Comparison of ENCODE assay signal across 18 mouse cellular contexts in genomic region chr11:115236570-115236969, GRCm38 (mm10). TPM values are rescaled to one million over a fixed set of nuclear protein-coding genes. Genes with fewer than 3 reads are reported as not detected.
A peak's percentile ranks its signal among the peaks of the same experiment; 100 is the strongest.
DNase-seq lines count a peak whose midpoint lies in the region; ATAC-seq lines count a peak whose summit lies in the region.
"Had no signal": no experiment of that assay in that cellular context is flagged by ENCODE, and none has a peak within 500 bp of the region (broad histone marks: within the 10 kb centered on the region; RNA-seq: fewer than 3 reads in every experiment).

No protein-coding gene starts in this region.

- H3K4me1 ChIP-seq in kidney, embryonic 16.5 days (ENCODE audit: insufficient read depth, low read length): peaks cover 26% of the 10 kb centered on the region

- H3K27me3 ChIP-seq in kidney, embryonic 16.5 days (ENCODE audit: insufficient read depth, low read length): peaks cover 32% of the 10 kb centered on the region

- WGBS in kidney, embryonic 16.5 days: 9% methylated on average over 5 of the region's 5 CpGs

- H3K9me3 ChIP-seq in kidney, embryonic 16.5 days (ENCODE audit: low read length): no peaks in the 10 kb centered on the region
- H3K9me3 ChIP-seq: embryonic facial prominence, embryonic 12.5 days; G1E; limb, embryonic 12.5 days; midbrain, embryonic 12.5 days had no signal

- no peak overlapping the region for H3K4me3 ChIP-seq in kidney, embryonic 16.5 days (ENCODE audit: low read length)
- H3K4me3 ChIP-seq: embryonic facial prominence, embryonic 12.5 days; limb, embryonic 12.5 days; midbrain, embryonic 12.5 days had no signal

- ATAC-seq in kidney, embryonic 16.5 days (ENCODE audit: low FRiP score, low TSS enrichment): peak; percentile 52; the same call in 1 of the 2 replicates
- ATAC-seq: inflammation-experienced regulatory T-cells, adult 6 months had no signal

- H3K27ac ChIP-seq in kidney, embryonic 16.5 days (ENCODE audit: low read length): no peak overlapping the region
- H3K27ac ChIP-seq: embryonic facial prominence, embryonic 12.5 days; limb, embryonic 12.5 days; liver, embryonic 14.5 days; midbrain, embryonic 12.5 days had no signal

- no peaks in the 10 kb centered on the region for H3K36me3 ChIP-seq in kidney, embryonic 16.5 days (ENCODE audit: insufficient read depth, low read length)
- H3K36me3 ChIP-seq: embryonic facial prominence, embryonic 12.5 days; midbrain, embryonic 12.5 days had no signal

- DNase-seq in kidney, postnatal 25 days: no peak
- peak; percentile 71 for DNase-seq in embryo, embryonic 10.5 days (ENCODE audit: low spot score)
- DNase-seq in forelimb bud, embryonic 11.5 days (ENCODE audit: low read depth, low spot score): peak; percentile 32
- DNase-seq in neural tube, embryonic 10.5 days (ENCODE audit: extremely low spot score, low spot score): peak; percentile 59
- no peak for DNase-seq in ovary, postnatal 36 days (ENCODE audit: low spot score)
- no peak for DNase-seq in cerebellum, adult 11-12 months
- DNase-seq: adrenal gland, postnatal 10 days; cerebellum, postnatal 10 days; lung, postnatal 14 days had no signal

- no peak overlapping the region for H3K4me2 ChIP-seq in kidney, embryonic 16.5 days (replicated peaks; ENCODE audit: low read depth, low read length)
- H3K4me2 ChIP-seq: embryonic facial prominence, embryonic 12.5 days; limb, embryonic 12.5 days; midbrain, embryonic 12.5 days had no signal

- H3K9ac ChIP-seq in kidney, embryonic 16.5 days (replicated peaks; ENCODE audit: low read length): no peak overlapping the region
- H3K9ac ChIP-seq: embryonic facial prominence, embryonic 12.5 days; limb, embryonic 12.5 days; liver, embryonic 14.5 days had no signal

RNA-seq across cellular contexts. Expression of gene Grin2c, which starts 30.5 kb away (rescaled TPM):
- polyA plus RNA-seq in kidney, embryonic 16.5 days (2015; fragmentation: Nextera tagmentation; extraction: Ambion mirVana): not detected in 2 replicates
- polyA plus RNA-seq: G1E; heart, postnatal 0 days; inflammation-experienced regulatory T-cells, adult 6 months; stomach, embryonic 14.5 days had no signal

RNA-seq across cellular contexts. Expression of gene Fdxr, which starts 40.3 kb away (rescaled TPM):
- polyA plus RNA-seq in kidney, embryonic 16.5 days (2015; fragmentation: Nextera tagmentation; extraction: Ambion mirVana): 20.0 and 23.6 TPM in 2 replicates

RNA-seq across cellular contexts. Expression of gene Nat9, which starts 48.9 kb away (rescaled TPM):
- polyA plus RNA-seq in kidney, embryonic 16.5 days (2015; fragmentation: Nextera tagmentation; extraction: Ambion mirVana): 28.0 and 29.7 TPM in 2 replicates

RNA-seq across cellular contexts. Expression of gene Tmem104, which starts 49.3 kb away (rescaled TPM):
- 11.7 and 13.8 TPM in 2 replicates for polyA plus RNA-seq in kidney, embryonic 16.5 days (2015; fragmentation: Nextera tagmentation; extraction: Ambion mirVana)

Comparison
In these comparisons a context has a peak if more than half of its experiments do, and no peak if none do; other contexts are left out.
1. DNase-seq: peak in embryo, embryonic 10.5 days (single experiment), forelimb bud, embryonic 11.5 days (single experiment) and neural tube, embryonic 10.5 days (single experiment); none in kidney, postnatal 25 days (0 of 2), ovary, postnatal 36 days (single experiment) and cerebellum, adult 11-12 months (single experiment).